Mouse (Mus musculus) cerebellum, adult 9-10 months (tissue): ENCODE measurements around the gene Defb3.
"Not testable (repeated sequence)": the region's sequence is repeated elsewhere in the genome, so short reads cannot be mapped to it uniquely, and the experiment has no call there.

Experiments
- DNase-seq: peaks from one replicate; pipeline ENCODE4 v3.0.0; 2022

The Defb3 gene

GRCm38 (mm10) chr8:19293060-19293459, at the start of gene Defb3:
Gene Defb3 (plus strand): TSS chr8:19293360.
- not testable (repeated sequence) for DNase-seq

- no peak for DNase-seq
Observed at GRCm38 (mm10) chr8:19247280-19247679, 45.9 kb upstream of the Defb3 start, which contains the start of gene Defb5. Gene Defb5 (plus strand): TSS chr8:19247580.

GRCm38 (mm10) chr8:19258136-19258535, 35.0 kb upstream of the Defb3 start:
- DNase-seq: no peak

GRCm38 (mm10) chr8:19259667-19260066, 33.5 kb upstream of the Defb3 start:
- DNase-seq: no peak

- not testable (repeated sequence) for DNase-seq
Observed at GRCm38 (mm10) chr8:19298361-19298760, 5.2 kb downstream of the Defb3 start.

- DNase-seq: no peak
Observed at GRCm38 (mm10) chr8:19331836-19332235, 38.7 kb downstream of the Defb3 start.
